Mouse (Mus musculus): Measurements from ENCODE around the gene Fam189b. TPM values are rescaled to one million over a fixed set of nuclear protein-coding genes. Genes with fewer than 3 reads are reported as not detected.

Gene Fam189b
- polyA plus RNA-seq, 1 experiment from 2014 or later: 2.4 TPM

DNA sequence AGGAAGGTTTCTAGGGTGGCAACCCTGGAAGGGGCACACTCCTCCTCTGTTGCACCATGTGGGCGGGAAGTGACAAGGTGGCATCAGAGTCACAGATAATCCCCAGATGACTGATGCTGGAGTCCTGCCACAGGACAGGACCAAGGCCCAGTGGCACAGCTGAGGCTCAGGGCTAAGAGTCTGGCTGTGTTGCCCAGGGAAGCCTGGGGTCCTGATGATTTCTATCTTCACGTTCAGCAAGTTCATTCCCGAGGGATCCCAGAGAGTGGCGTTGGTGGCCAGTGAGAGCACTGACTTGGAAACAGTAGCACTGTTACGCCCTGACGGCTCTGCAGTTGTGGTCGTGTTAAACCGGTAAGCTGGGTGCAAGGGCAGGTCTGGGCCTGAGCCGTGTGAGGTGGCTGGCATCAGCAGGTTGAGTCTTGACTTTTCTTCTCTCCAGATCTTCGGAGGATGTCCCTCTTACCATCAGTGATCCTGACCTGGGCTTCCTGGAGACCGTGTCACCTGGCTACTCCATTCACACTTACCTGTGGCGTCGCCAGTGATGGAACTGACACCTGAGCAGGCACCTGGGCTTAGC, 25.2 kb downstream of the Fam189b start:
- 81% methylated on average over 13 of the region's 13 CpGs for WGBS (ENCODE audit: insufficient replicate concordance)
- Histone ChIP-seq H3K36me3 (ENCODE audit: control insufficient read depth, insufficient read depth) (peaks cover 33% of the 10 kb centered on the region), H3K27me3 (ENCODE audit: control insufficient read depth, insufficient read depth, low read depth, low read length) (no peaks in the 10 kb centered on the region), H3K4me3 (ENCODE audit: low read depth, low read length) (no peak overlapping the region), H3K9ac (ENCODE audit: low read depth, low read length) (no peak overlapping the region), H3K4me2 (ENCODE audit: low read depth, low read length) (no peak overlapping the region), H3K27ac (ENCODE audit: low read length) (no peak overlapping the region), H3K4me1 (ENCODE audit: control insufficient read depth, low read depth, low read length) (peaks cover 7% of the 10 kb centered on the region), H3K9me3 (replicated peaks; ENCODE audit: control insufficient read depth, low read length) (no peaks in the 10 kb centered on the region)
- no peak for ATAC-seq (ENCODE audit: low read depth)

- H3K4me2 ChIP-seq (ENCODE audit: low read depth, low read length): no peak overlapping the region
- no peaks in the 10 kb centered on the region for H3K27me3 ChIP-seq (ENCODE audit: control insufficient read depth, insufficient read depth, low read depth, low read length)
- peaks cover 4% of the 10 kb centered on the region for H3K4me1 ChIP-seq (ENCODE audit: control insufficient read depth, low read depth, low read length)
- ATAC-seq (ENCODE audit: low read depth): no peak
- 78% methylated on average over 6 of the region's 6 CpGs for WGBS (ENCODE audit: insufficient replicate concordance)
- H3K9ac ChIP-seq (ENCODE audit: low read depth, low read length): no peak overlapping the region
- no peaks in the 10 kb centered on the region for H3K9me3 ChIP-seq (replicated peaks; ENCODE audit: control insufficient read depth, low read length)
- no peak overlapping the region for H3K27ac ChIP-seq (ENCODE audit: low read length)
- peaks cover 33% of the 10 kb centered on the region for H3K36me3 ChIP-seq (ENCODE audit: control insufficient read depth, insufficient read depth)
- no peak overlapping the region for H3K4me3 ChIP-seq (ENCODE audit: low read depth, low read length)
These were observed 25.8 kb downstream of the Fam189b start for GRCm38 (mm10) chr3:89208736-89209135.

- Histone ChIP-seq H3K27me3 (ENCODE audit: control insufficient read depth, insufficient read depth, low read depth, low read length) (peaks cover 2% of the 10 kb centered on the region; the same call in 1 of the 2 replicates), H3K4me1 (ENCODE audit: control insufficient read depth, low read depth, low read length) (peaks cover 10% of the 10 kb centered on the region), H3K9ac (ENCODE audit: low read depth, low read length) (no peak overlapping the region), H3K4me2 (ENCODE audit: low read depth, low read length) (no peak overlapping the region), H3K36me3 (ENCODE audit: control insufficient read depth, insufficient read depth) (peaks cover 33% of the 10 kb centered on the region), H3K4me3 (ENCODE audit: low read depth, low read length) (no peak overlapping the region), H3K27ac (ENCODE audit: low read length) (no peak overlapping the region), H3K9me3 (replicated peaks; ENCODE audit: control insufficient read depth, low read length) (no peaks in the 10 kb centered on the region)
- no peak for ATAC-seq (ENCODE audit: low read depth)
- 82% methylated on average over 7 of the region's 7 CpGs for WGBS (ENCODE audit: insufficient replicate concordance)
These were observed 26.8 kb downstream of the Fam189b start for GRCm38 (mm10) chr3:89209731-89210130.

DNA sequence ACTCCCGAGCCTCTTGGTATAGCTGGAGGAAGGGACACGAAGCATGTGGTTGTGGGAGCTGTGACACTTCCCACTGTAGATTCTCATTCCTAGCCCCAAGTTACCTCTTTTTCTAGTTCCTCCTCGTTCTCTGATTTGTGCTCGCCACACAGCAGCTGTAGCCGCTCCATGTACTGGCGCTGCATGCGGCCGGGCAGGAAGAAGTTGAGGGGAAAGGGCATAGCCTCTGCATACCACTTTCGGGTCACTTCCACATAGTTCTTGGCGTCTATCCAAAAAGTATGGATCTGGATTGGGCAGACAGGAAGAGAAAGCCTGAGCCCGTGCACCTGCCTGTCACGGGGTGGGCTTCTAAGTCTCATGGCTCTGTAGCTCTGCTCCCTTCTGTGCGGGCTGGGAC, 27.2 kb downstream of the Fam189b start:
- H3K4me2 ChIP-seq (ENCODE audit: low read depth, low read length): no peak overlapping the region
- no peak for ATAC-seq (ENCODE audit: low read depth)
- H3K9ac ChIP-seq (ENCODE audit: low read depth, low read length): no peak overlapping the region
- peaks cover 3% of the 10 kb centered on the region; the same call in 1 of the 2 replicates for H3K27me3 ChIP-seq (ENCODE audit: control insufficient read depth, insufficient read depth, low read depth, low read length)
- peaks cover 33% of the 10 kb centered on the region for H3K36me3 ChIP-seq (ENCODE audit: control insufficient read depth, insufficient read depth)
- 73% methylated on average over 13 of the region's 13 CpGs for WGBS (ENCODE audit: insufficient replicate concordance)
- H3K9me3 ChIP-seq (replicated peaks; ENCODE audit: control insufficient read depth, low read length): no peaks in the 10 kb centered on the region
- peaks cover 14% of the 10 kb centered on the region for H3K4me1 ChIP-seq (ENCODE audit: control insufficient read depth, low read depth, low read length)
- no peak overlapping the region for H3K4me3 ChIP-seq (ENCODE audit: low read depth, low read length)
- H3K27ac ChIP-seq (ENCODE audit: low read length): no peak overlapping the region

GRCm38 (mm10) chr3:89210731-89211130, 27.8 kb downstream of the Fam189b start:
- H3K4me1 ChIP-seq (ENCODE audit: control insufficient read depth, low read depth, low read length): peaks cover 20% of the 10 kb centered on the region
- H3K27ac ChIP-seq (ENCODE audit: low read length): no peak overlapping the region
- 51% methylated on average over 7 of the region's 7 CpGs for WGBS (ENCODE audit: insufficient replicate concordance)
- H3K9ac ChIP-seq (ENCODE audit: low read depth, low read length): no peak overlapping the region
- ATAC-seq (ENCODE audit: low read depth): no peak
- no peak overlapping the region for H3K4me2 ChIP-seq (ENCODE audit: low read depth, low read length)
- H3K9me3 ChIP-seq (replicated peaks; ENCODE audit: control insufficient read depth, low read length): no peaks in the 10 kb centered on the region
- H3K4me3 ChIP-seq (ENCODE audit: low read depth, low read length): no peak overlapping the region
- H3K36me3 ChIP-seq (ENCODE audit: control insufficient read depth, insufficient read depth): peaks cover 30% of the 10 kb centered on the region
- H3K27me3 ChIP-seq (ENCODE audit: control insufficient read depth, insufficient read depth, low read depth, low read length): peaks cover 7% of the 10 kb centered on the region; the same call in 1 of the 2 replicates

- under 1% methylated on average over 69 of the region's 69 CpGs for WGBS (ENCODE audit: insufficient replicate concordance)
These were observed 31.0 kb downstream of the Fam189b start for GRCm38 (mm10) chr3:89213803-89214530.

DNA sequence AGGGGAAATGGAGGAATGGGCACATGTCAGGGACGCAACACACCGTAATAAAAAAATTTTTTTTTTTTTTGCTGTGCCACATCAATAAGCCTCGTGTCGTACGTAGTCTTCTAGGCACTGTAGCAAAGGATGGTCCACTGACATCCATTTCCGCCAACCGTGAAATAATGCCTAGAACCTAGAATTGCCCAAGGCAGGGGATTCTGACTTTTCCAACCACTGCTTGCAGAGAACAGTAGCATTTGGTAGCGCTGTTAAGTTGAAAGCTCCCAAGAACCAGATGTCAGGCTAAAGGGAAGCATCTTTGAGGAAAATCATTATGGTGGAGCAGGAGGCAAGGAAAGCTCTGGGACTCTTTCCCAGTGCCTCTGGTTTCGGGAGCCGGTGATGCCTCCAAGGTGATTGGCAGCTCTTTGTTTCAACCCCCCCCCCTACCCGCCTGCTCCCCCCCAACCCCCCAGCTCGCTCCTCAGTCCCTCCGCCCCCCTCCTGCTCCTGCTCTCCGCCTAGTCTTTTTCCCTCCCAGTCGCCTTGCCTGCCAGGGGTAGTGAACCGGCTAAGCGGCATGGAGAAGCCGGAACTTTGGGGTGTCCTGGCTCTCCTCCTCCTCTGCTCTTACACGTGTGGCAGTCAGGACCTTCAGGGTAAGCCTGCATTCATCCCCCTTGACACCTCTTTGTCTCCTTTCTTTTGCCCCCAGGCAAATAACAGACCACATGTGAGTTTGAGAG, 31.9 kb downstream of the Fam189b start, which contains the start of gene Thbs3:
Gene Thbs3, plus strand, starts transcription at position 500 of the 731 bp plus-strand sequence.
- H3K27me3 ChIP-seq (ENCODE audit: control insufficient read depth, insufficient read depth, low read depth, low read length): peaks cover 7% of the 10 kb centered on the region; the same call in 1 of the 2 replicates
- WGBS (ENCODE audit: insufficient replicate concordance): 3% methylated on average over 18 of the region's 19 CpGs
- H3K4me3 ChIP-seq (ENCODE audit: low read depth, low read length): peak within 1 kb of the TSS; percentile 90
- H3K27ac ChIP-seq (ENCODE audit: low read length): peak within 1 kb of the TSS; percentile 55
- ATAC-seq (ENCODE audit: low read depth): no peak
- no peaks in the 10 kb centered on the region for H3K9me3 ChIP-seq (replicated peaks; ENCODE audit: control insufficient read depth, low read length)
- peaks cover 21% of the 10 kb centered on the region for H3K4me1 ChIP-seq (ENCODE audit: control insufficient read depth, low read depth, low read length)
- peaks cover 6% of the 10 kb centered on the region for H3K36me3 ChIP-seq (ENCODE audit: control insufficient read depth, insufficient read depth)
- peak within 1 kb of the TSS; percentile 85 for H3K4me2 ChIP-seq (ENCODE audit: low read depth, low read length)
- H3K9ac ChIP-seq (ENCODE audit: low read depth, low read length): peak within 1 kb of the TSS; percentile 68

More at GRCm38 (mm10) chr3:89213803-89214530, 31.0 kb downstream of the Fam189b start:
- Histone ChIP-seq H3K27ac (ENCODE audit: low read length) (peak overlapping the region; percentile 55), H3K4me1 (ENCODE audit: control insufficient read depth, low read depth, low read length) (peaks cover 21% of the 10 kb centered on the region), H3K4me2 (ENCODE audit: low read depth, low read length) (peak overlapping the region; percentile 85), H3K9me3 (replicated peaks; ENCODE audit: control insufficient read depth, low read length) (no peaks in the 10 kb centered on the region), H3K27me3 (ENCODE audit: control insufficient read depth, insufficient read depth, low read depth, low read length) (peaks cover 7% of the 10 kb centered on the region; the same call in 1 of the 2 replicates), H3K36me3 (ENCODE audit: control insufficient read depth, insufficient read depth) (peaks cover 11% of the 10 kb centered on the region), H3K9ac (ENCODE audit: low read depth, low read length) (peak overlapping the region; percentile 68), H3K4me3 (ENCODE audit: low read depth, low read length) (peak overlapping the region; percentile 90)
- peak; percentile 91 for ATAC-seq (ENCODE audit: low read depth)

DNA sequence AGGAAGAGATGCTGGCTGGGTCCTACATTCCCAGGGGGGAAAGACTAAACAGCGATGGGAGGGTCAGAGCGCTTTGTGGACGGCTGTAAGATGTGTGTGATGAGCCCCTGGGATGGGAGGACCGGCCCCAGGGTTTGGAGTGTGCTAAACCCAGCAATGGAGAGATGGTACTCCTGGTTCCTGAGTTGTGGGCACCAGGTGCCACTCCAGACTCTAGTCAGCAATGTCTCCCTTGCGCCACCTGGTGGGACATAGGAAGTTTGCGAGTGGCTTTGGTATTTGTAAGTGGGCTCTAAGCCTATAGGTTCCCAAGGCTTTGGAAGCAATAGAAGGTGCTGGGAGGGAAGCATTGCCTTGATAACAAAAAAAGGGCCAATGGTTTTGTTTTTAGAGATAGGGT, 32.9 kb downstream of the Fam189b start:
- no peak overlapping the region for H3K4me2 ChIP-seq (ENCODE audit: low read depth, low read length)
- H3K4me1 ChIP-seq (ENCODE audit: control insufficient read depth, low read depth, low read length): peaks cover 21% of the 10 kb centered on the region
- peaks cover 7% of the 10 kb centered on the region; the same call in 1 of the 2 replicates for H3K27me3 ChIP-seq (ENCODE audit: control insufficient read depth, insufficient read depth, low read depth, low read length)
- no peaks in the 10 kb centered on the region for H3K36me3 ChIP-seq (ENCODE audit: control insufficient read depth, insufficient read depth)
- no peaks in the 10 kb centered on the region for H3K9me3 ChIP-seq (replicated peaks; ENCODE audit: control insufficient read depth, low read length)
- H3K4me3 ChIP-seq (ENCODE audit: low read depth, low read length): no peak overlapping the region
- H3K27ac ChIP-seq (ENCODE audit: low read length): no peak overlapping the region
- no peak for ATAC-seq (ENCODE audit: low read depth)
- no peak overlapping the region for H3K9ac ChIP-seq (ENCODE audit: low read depth, low read length)
- 2% methylated on average over 6 of the region's 6 CpGs for WGBS (ENCODE audit: insufficient replicate concordance)
